Mouse (Mus musculus) bone marrow, adult 2 months (tissue): ENCODE results near the gene Ermn. TPM values are rescaled to one million over a fixed set of nuclear protein-coding genes. Genes with fewer than 3 reads are reported as not detected.

Source experiments
- H3K27ac ChIP-seq: fragments of 200-500 bp; 2 replicates; pipeline ENCODE4 v1.5.1; 2012; ENCODE audit warnings: low read depth, mild to moderate bottlenecking, control low read depth, inconsistent platforms, low read length; ENCODE audit not compliant: control insufficient read depth, poor library complexity, insufficient read depth
- H3K4me1 ChIP-seq: fragments of 200-500 bp; 2 replicates; pipeline ENCODE4 v1.6.1; 2011; ENCODE audit warnings: low read length; ENCODE audit not compliant: control insufficient read depth, insufficient read depth
- H3K4me3 ChIP-seq: fragments of 200-500 bp; replicated peaks from 2 replicates; pipeline ENCODE3; 2011; ENCODE audit warnings: mild to moderate bottlenecking, low read depth, low read length, control low read depth; ENCODE audit not compliant: control insufficient read depth
- CTCF ChIP-seq: fragments of 200-500 bp; IDR thresholded peaks from 2 replicates; pipeline ENCODE4 v1.5.1; 2011; ENCODE audit warnings: low read length, control low read depth; ENCODE audit not compliant: control insufficient read depth, insufficient read depth
- POLR2A ChIP-seq: fragments of 200-500 bp; IDR thresholded peaks from 2 replicates; pipeline ENCODE4 v1.6.1; 2011; ENCODE audit warnings: low read depth, mild to moderate bottlenecking, control low read depth, low read length, borderline replicate concordance; ENCODE audit not compliant: control insufficient read depth
- WGBS: fragments of 180-500 bp; shearing (Covaris S2); methylation state at CpG from one replicate; pipeline ENCODE4 v1.1.7; 2018; 5-methylcytosine and 5-hydroxymethylcytosine counted together
- polyA plus RNA-seq: library from polyadenylated mRNA; stranded (reverse); fragments of >200 nt; gene quantifications from 2 replicates; pipeline ENCODE4 v1.2.4, GENCODE M21; 2011; ENCODE audit warnings: low replicate concordance; ENCODE audit not compliant: missing spikeins, insufficient read depth, insufficient read length

Gene Ermn
- not detected in 2 replicates for polyA plus RNA-seq

GRCm38 (mm10) chr2:58052821-58053581 is at the start of gene Ermn:
Gene Ermn (minus strand): TSS chr2:58052864.
- TF ChIP-seq CTCF = no peak
- TF ChIP-seq POLR2A = no peak
- Histone ChIP-seq H3K4me1 (no peaks in the 10 kb centered on the region), H3K4me3 (no peak within 1 kb of the TSS), H3K27ac (no peak within 1 kb of the TSS)
- 72% methylated on average over 7 of the region's 7 CpGs for WGBS

GRCm38 (mm10) chr2:58094818-58095217 is 42.2 kb upstream of the Ermn start:
- Histone ChIP-seq H3K4me3 (no peak overlapping the region), H3K4me1 (no peaks in the 10 kb centered on the region), H3K27ac (no peak overlapping the region)
- TF ChIP-seq CTCF (no peak), POLR2A (no peak)
- WGBS = 89% methylated on average over 1 of the region's 1 CpGs

- WGBS = 81% methylated on average over 1 of the region's 1 CpGs
- TF ChIP-seq CTCF (no peak), POLR2A (no peak)
- H3K4me3 ChIP-seq = no peak overlapping the region
- H3K27ac ChIP-seq = no peak overlapping the region
- no peaks in the 10 kb centered on the region for H3K4me1 ChIP-seq
These were observed 33.8 kb upstream of the Ermn start for GRCm38 (mm10) chr2:58086420-58086819.

DNA sequence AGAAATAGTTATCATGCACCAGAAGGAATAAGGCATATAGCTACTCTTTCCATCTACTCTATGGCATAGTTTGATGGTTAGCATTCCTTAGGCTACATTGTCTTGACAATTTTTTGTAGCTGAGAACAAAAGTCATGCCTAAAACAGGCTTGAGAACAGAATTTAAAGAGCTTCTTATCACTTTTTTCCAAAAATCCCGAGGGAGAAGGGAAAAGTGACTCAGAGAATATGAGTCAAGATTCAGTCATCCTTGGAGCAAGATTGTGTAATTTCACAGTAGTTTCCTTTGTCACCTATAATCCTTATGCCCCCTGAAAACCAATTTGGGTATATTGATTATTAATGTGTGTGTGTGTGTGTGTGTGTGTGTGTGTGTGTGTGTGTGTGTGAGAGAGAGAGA is 27.2 kb upstream of the Ermn start:
- TF ChIP-seq POLR2A = no peak
- no peak for TF ChIP-seq CTCF
- H3K4me3 ChIP-seq = no peak overlapping the region
- no peaks in the 10 kb centered on the region for H3K4me1 ChIP-seq
- H3K27ac ChIP-seq = no peak overlapping the region
- WGBS = 28% methylated on average over 1 of the region's 1 CpGs

- Histone ChIP-seq H3K27ac (no peak overlapping the region), H3K4me3 (no peak overlapping the region), H3K4me1 (no peaks in the 10 kb centered on the region)
- TF ChIP-seq CTCF = peak; percentile 97
- no peak for TF ChIP-seq POLR2A
These were observed 2.7 kb upstream of the Ermn start for GRCm38 (mm10) chr2:58055383-58055782.

- Histone ChIP-seq H3K27ac (no peak overlapping the region), H3K4me1 (no peaks in the 10 kb centered on the region), H3K4me3 (no peak overlapping the region)
- WGBS = 11% methylated on average over 7 of the region's 7 CpGs
- no peak for TF ChIP-seq CTCF
- no peak for TF ChIP-seq POLR2A
These were observed 10.8 kb downstream of the Ermn start for GRCm38 (mm10) chr2:58041867-58042266.

DNA sequence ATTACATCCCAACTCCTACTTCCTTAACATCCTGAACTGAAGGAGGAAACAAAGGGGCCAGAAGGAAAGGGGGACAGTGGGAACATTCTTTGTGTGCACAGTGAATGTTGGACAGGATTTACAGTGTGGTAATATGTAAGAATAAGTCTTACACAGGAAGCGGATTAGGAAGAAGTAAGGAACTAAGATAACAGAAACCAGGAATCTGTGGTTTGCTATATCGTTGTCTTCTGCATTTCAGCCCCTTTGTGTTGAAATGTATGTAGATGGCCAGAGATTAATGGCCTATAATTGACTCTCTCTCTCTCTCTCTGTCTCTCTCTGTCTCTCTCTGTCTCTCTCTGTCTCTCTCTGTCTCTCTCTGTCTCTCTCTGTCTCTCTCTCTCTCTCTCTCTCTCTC is 15.7 kb downstream of the Ermn start:
- Histone ChIP-seq H3K4me3 (no peak overlapping the region), H3K4me1 (no peaks in the 10 kb centered on the region), H3K27ac (no peak overlapping the region)
- WGBS = 16% methylated on average over 2 of the region's 2 CpGs
- no peak for TF ChIP-seq CTCF
- TF ChIP-seq POLR2A = no peak

DNA sequence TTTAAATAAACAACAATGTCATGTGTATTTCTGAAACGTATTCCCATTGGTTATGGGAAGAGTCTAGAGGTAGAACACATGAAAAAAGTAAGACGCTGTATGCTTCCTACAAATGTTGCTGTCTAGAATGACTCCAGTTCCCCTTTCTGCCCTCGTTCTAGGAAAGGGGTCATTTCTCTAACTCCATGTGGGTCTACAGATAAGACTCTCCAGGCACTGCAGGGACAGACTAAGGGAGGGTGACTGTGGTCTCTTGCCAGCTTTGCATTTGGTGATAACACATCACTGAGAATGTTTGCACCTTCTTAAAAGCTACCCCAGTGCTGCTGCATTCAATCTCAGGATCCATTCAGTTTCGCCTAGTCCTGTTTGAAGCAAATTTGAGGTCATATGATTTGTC is 17.0 kb downstream of the Ermn start:
- H3K4me3 ChIP-seq = no peak overlapping the region
- 7% methylated on average over 4 of the region's 4 CpGs for WGBS
- TF ChIP-seq CTCF (no peak), POLR2A (no peak)
- H3K4me1 ChIP-seq = no peaks in the 10 kb centered on the region
- H3K27ac ChIP-seq = no peak overlapping the region
